Mouse (Mus musculus) pancreas, adult 10 weeks (tissue): ENCODE measurements around the gene Prr22. TPM values are rescaled to one million over a fixed set of nuclear protein-coding genes. Genes with fewer than 3 reads are reported as not detected.

ENCODE experiments used
- polyA plus RNA-seq: library from polyadenylated mRNA; stranded (reverse); fragments of 350-450 nt; fragmentation: Illumina TruSeq; extraction: RNeasy Lipid Tissue Mini Kit (QIAGEN cat#74804); gene quantifications from one replicate; pipeline ENCODE4 v1.2.3, GENCODE M21; 2015; ENCODE audit warnings: low read depth, low replicate concordance; ENCODE audit not compliant: insufficient read depth

Prr22 gene
- polyA plus RNA-seq = not detected

GRCm38 (mm10) chr17:56769950-56770349 is at the start of gene Prr22:
Prr22 (plus strand) TSS chr17:56770250.

GRCm38 (mm10) chr17:56757416-56758123 is 12.5 kb upstream of the Prr22 start, which contains the start of gene Nrtn:
Nrtn (minus strand) TSS chr17:56757530.

GRCm38 (mm10) chr17:56764474-56765354 is 5.3 kb upstream of the Prr22 start, which contains the start of gene Dus3l:
Dus3l (plus strand) TSS chr17:56764757.

Other genes with a start within 250 kb of the Prr22 start
- 1.6 TPM for gene Gm20219, start 215.9 kb upstream of the Prr22 start, polyA plus RNA-seq
- 77.0 TPM for gene Safb2, start 185.7 kb upstream of the Prr22 start, polyA plus RNA-seq
- 55.8 TPM for gene Safb, start 185.4 kb upstream of the Prr22 start, polyA plus RNA-seq
- gene 2410015M20Rik, start 160.5 kb upstream of the Prr22 start, polyA plus RNA-seq = 41.6 TPM
- gene Rpl36, start 156.8 kb upstream of the Prr22 start, polyA plus RNA-seq = 608 TPM
- gene Lonp1, start 143.4 kb upstream of the Prr22 start, polyA plus RNA-seq = 10.3 TPM
- gene Catsperd, start 142.1 kb upstream of the Prr22 start, polyA plus RNA-seq = 1.2 TPM
- 21.7 TPM for gene Ranbp3, start 97.0 kb upstream of the Prr22 start, polyA plus RNA-seq
- gene Ndufa11, start 52.5 kb upstream of the Prr22 start, polyA plus RNA-seq = 59.4 TPM
- gene Vmac, start 52.2 kb upstream of the Prr22 start, polyA plus RNA-seq = 9.3 TPM
- gene Nrtn, start 12.7 kb upstream of the Prr22 start, polyA plus RNA-seq = 3.2 TPM
- gene Dus3l, start 5.5 kb upstream of the Prr22 start, polyA plus RNA-seq = 13.9 TPM
- gene Rfx2, start 60.8 kb downstream of the Prr22 start, polyA plus RNA-seq = 2.0 TPM
- gene Acsbg2, start 104.2 kb downstream of the Prr22 start, polyA plus RNA-seq = not detected
- gene 1700061G19Rik, start 105.2 kb downstream of the Prr22 start, polyA plus RNA-seq = not detected
- 6.3 TPM for gene Mllt1, start 165.2 kb downstream of the Prr22 start, polyA plus RNA-seq
- gene Acer1, start 211.9 kb downstream of the Prr22 start, polyA plus RNA-seq = not detected
- gene Clpp, start 220.1 kb downstream of the Prr22 start, polyA plus RNA-seq = 19.7 TPM
- gene Alkbh7, start 227.1 kb downstream of the Prr22 start, polyA plus RNA-seq = 10.0 TPM
- not detected for gene Pspn, start 229.8 kb downstream of the Prr22 start, polyA plus RNA-seq
- gene Gtf2f1, start 241.0 kb downstream of the Prr22 start, polyA plus RNA-seq = 7.4 TPM
- not detected for gene Gm17949, start 241.2 kb downstream of the Prr22 start, polyA plus RNA-seq